Mouse (Mus musculus): ENCODE data around the gene Pdzd3.

DNA sequence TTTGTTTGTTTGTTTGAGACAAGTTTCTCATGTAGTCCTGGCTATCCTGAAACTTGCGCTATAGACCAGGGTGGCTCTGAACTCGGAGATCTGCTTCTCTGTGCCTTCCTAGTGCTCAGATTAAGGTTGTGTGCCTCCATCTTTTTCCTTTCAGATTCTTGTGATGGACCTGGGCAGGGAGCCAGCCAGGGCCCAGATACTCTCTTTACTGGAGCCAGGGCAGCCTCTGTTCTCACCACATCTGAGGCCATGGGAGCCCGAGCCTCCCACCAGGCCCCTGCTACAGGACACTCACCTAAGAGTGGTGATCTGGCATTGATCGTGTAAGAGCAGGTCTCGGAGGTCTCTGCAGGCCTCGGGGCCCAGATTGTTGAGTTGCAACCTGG, 3.9 kb upstream of the Pdzd3 start:
- TF ChIP-seq POLR2A (IDR thresholded peaks at IDR 0.05; ENCODE audit: low read depth, low read length) (no peak), CTCF (IDR thresholded peaks at IDR 0.05; ENCODE audit: extremely low read depth, insufficient read length, insufficient replicate concordance, low read depth, low read length) (no peak)

Measured in small intestine, adult 2 months (tissue).